Mouse (Mus musculus) embryonic facial prominence, embryonic 15.5 days (tissue): ENCODE results near the gene Sfxn1. TPM values are rescaled to one million over a fixed set of nuclear protein-coding genes. Genes with fewer than 3 reads are reported as not detected.

Experiments used
- ATAC-seq: fragments of 200-750 bp; cut with Nextera tagmentation; 2 replicates; pipeline ENCODE4 v1.8.0; 2017; ENCODE audit warnings: low read depth, moderate TSS enrichment; ENCODE audit not compliant: insufficient number of reproducible peaks, low FRiP score, low TSS enrichment
- H3K27ac ChIP-seq: fragments of 300-500 bp; sonication (generic); replicated peaks from 2 replicates; pipeline ENCODE4 v1.5.1; 2015; ENCODE audit warnings: mild to moderate bottlenecking, inconsistent platforms
- H3K27me3 ChIP-seq: fragments of 300-500 bp; sonication (generic); 2 replicates; pipeline ENCODE4 v1.6.1; 2015; ENCODE audit warnings: inconsistent platforms
- H3K36me3 ChIP-seq: fragments of 300-500 bp; sonication (generic); 2 replicates; pipeline ENCODE4 v1.6.1; 2015; ENCODE audit warnings: mild to moderate bottlenecking, inconsistent platforms
- H3K4me1 ChIP-seq: fragments of 300-500 bp; sonication (generic); 2 replicates; pipeline ENCODE4 v1.6.1; 2015; ENCODE audit warnings: inconsistent platforms
- H3K4me2 ChIP-seq: fragments of 300-500 bp; sonication (generic); replicated peaks from 2 replicates; pipeline ENCODE4 v1.6.1; 2015; ENCODE audit warnings: mild to moderate bottlenecking, inconsistent platforms
- H3K4me3 ChIP-seq: fragments of 300-500 bp; sonication (generic); replicated peaks from 2 replicates; pipeline ENCODE4 v1.5.1; 2015; ENCODE audit warnings: mild to moderate bottlenecking, inconsistent platforms
- H3K9ac ChIP-seq: fragments of 300-500 bp; sonication (generic); 2 replicates; pipeline ENCODE4 v1.6.1; 2015; ENCODE audit warnings: inconsistent platforms
- H3K9me3 ChIP-seq: fragments of 300-500 bp; sonication (generic); replicated peaks from 2 replicates; pipeline ENCODE4 v1.6.1; 2016; ENCODE audit warnings: inconsistent platforms
- WGBS: fragments of 180-500 bp; shearing (Covaris S2); methylation state at CpG from one replicate; pipeline ENCODE4 v1.1.7; 2015; 5-methylcytosine and 5-hydroxymethylcytosine counted together
- polyA plus RNA-seq: library from polyadenylated mRNA; unstranded; fragments of >200 nt; fragmentation: Nextera tagmentation; extraction: Ambion mirVana; gene quantifications from 2 replicates; pipeline ENCODE4 v1.2.1, GENCODE M21; 2015

Sfxn1 gene
- polyA plus RNA-seq, 1 experiment from 2014 or later, result 44.6 TPM

- WGBS, result 80% methylated on average over 4 of the region's 4 CpGs
- no peaks in the 10 kb centered on the region for H3K9me3 ChIP-seq
- H3K9ac ChIP-seq, result no peak overlapping the region
- ATAC-seq, result no peak
- no peak overlapping the region for H3K27ac ChIP-seq
- H3K4me2 ChIP-seq, result no peak overlapping the region
- H3K4me3 ChIP-seq, result no peak overlapping the region
- H3K27me3 ChIP-seq, result no peaks in the 10 kb centered on the region
- H3K4me1 ChIP-seq, result no peaks in the 10 kb centered on the region
- H3K36me3 ChIP-seq, result peaks cover 41% of the 10 kb centered on the region
Measured at GRCm38 (mm10) chr13:54097227-54097626, 25.6 kb downstream of the Sfxn1 start.

GRCm38 (mm10) chr13:54097797-54098196 lies 26.1 kb downstream of the Sfxn1 start:
- WGBS, result 85% methylated on average over 6 of the region's 6 CpGs
- no peaks in the 10 kb centered on the region for H3K9me3 ChIP-seq
- no peaks in the 10 kb centered on the region for H3K4me1 ChIP-seq
- peaks cover 35% of the 10 kb centered on the region for H3K36me3 ChIP-seq
- H3K4me2 ChIP-seq, result no peak overlapping the region
- H3K27ac ChIP-seq, result no peak overlapping the region
- no peak overlapping the region for H3K9ac ChIP-seq
- no peak for ATAC-seq
- H3K4me3 ChIP-seq, result no peak overlapping the region
- H3K27me3 ChIP-seq, result no peaks in the 10 kb centered on the region

GRCm38 (mm10) chr13:54101031-54101820 lies 29.6 kb downstream of the Sfxn1 start:
- WGBS, result 86% methylated on average over 15 of the region's 15 CpGs
- Histone ChIP-seq H3K36me3 (peaks cover 26% of the 10 kb centered on the region; the same call in 1 of the 2 replicates), H3K4me3 (no peak overlapping the region), H3K9me3 (no peaks in the 10 kb centered on the region), H3K27ac (no peak overlapping the region), H3K9ac (no peak overlapping the region), H3K4me1 (no peaks in the 10 kb centered on the region), H3K27me3 (no peaks in the 10 kb centered on the region), H3K4me2 (no peak overlapping the region)
- no peak for ATAC-seq

GRCm38 (mm10) chr13:54102061-54102460 lies 30.4 kb downstream of the Sfxn1 start:
- ATAC-seq, result no peak
- Histone ChIP-seq H3K4me3 (no peak overlapping the region), H3K9me3 (no peaks in the 10 kb centered on the region), H3K4me1 (no peaks in the 10 kb centered on the region), H3K4me2 (no peak overlapping the region), H3K27me3 (no peaks in the 10 kb centered on the region), H3K36me3 (peaks cover 29% of the 10 kb centered on the region; the same call in 1 of the 2 replicates), H3K27ac (no peak overlapping the region), H3K9ac (no peak overlapping the region)
- WGBS, result 62% methylated on average over 3 of the region's 3 CpGs

- 84% methylated on average over 3 of the region's 3 CpGs for WGBS
- Histone ChIP-seq H3K4me3 (no peak overlapping the region), H3K27ac (no peak overlapping the region), H3K4me2 (no peak overlapping the region), H3K27me3 (no peaks in the 10 kb centered on the region), H3K9me3 (no peaks in the 10 kb centered on the region), H3K36me3 (peaks cover 23% of the 10 kb centered on the region; the same call in 1 of the 2 replicates), H3K9ac (no peak overlapping the region), H3K4me1 (no peaks in the 10 kb centered on the region)
- no peak for ATAC-seq
Measured at GRCm38 (mm10) chr13:54103271-54103670, 31.6 kb downstream of the Sfxn1 start.

- H3K4me1 ChIP-seq, result no peaks in the 10 kb centered on the region
- no peak for ATAC-seq
- H3K4me3 ChIP-seq, result no peak overlapping the region
- no peak overlapping the region for H3K27ac ChIP-seq
- H3K27me3 ChIP-seq, result no peaks in the 10 kb centered on the region
- no peak overlapping the region for H3K9ac ChIP-seq
- 73% methylated on average over 10 of the region's 10 CpGs for WGBS
- H3K4me2 ChIP-seq, result no peak overlapping the region
- no peaks in the 10 kb centered on the region for H3K9me3 ChIP-seq
- H3K36me3 ChIP-seq, result peaks cover 21% of the 10 kb centered on the region; the same call in 1 of the 2 replicates
Measured at GRCm38 (mm10) chr13:54103866-54104265, 32.2 kb downstream of the Sfxn1 start.

- WGBS, result 54% methylated on average over 11 of the region's 11 CpGs
- no peak for ATAC-seq
- no peak overlapping the region for H3K27ac ChIP-seq
- no peak overlapping the region for H3K4me2 ChIP-seq
- H3K27me3 ChIP-seq, result no peaks in the 10 kb centered on the region
- no peak overlapping the region for H3K9ac ChIP-seq
- no peaks in the 10 kb centered on the region for H3K36me3 ChIP-seq
- H3K9me3 ChIP-seq, result no peaks in the 10 kb centered on the region
- H3K4me1 ChIP-seq, result no peaks in the 10 kb centered on the region
- H3K4me3 ChIP-seq, result no peak overlapping the region
Measured at GRCm38 (mm10) chr13:54113819-54114550, 42.3 kb downstream of the Sfxn1 start.

- no peaks in the 10 kb centered on the region for H3K27me3 ChIP-seq
- WGBS, result 63% methylated on average over 5 of the region's 5 CpGs
Measured at GRCm38 (mm10) chr13:54114931-54115330, 43.3 kb downstream of the Sfxn1 start.

GRCm38 (mm10) chr13:54115779-54116178 lies 44.1 kb downstream of the Sfxn1 start:
- Histone ChIP-seq H3K36me3 (no peaks in the 10 kb centered on the region), H3K4me2 (no peak overlapping the region), H3K27ac (no peak overlapping the region), H3K4me1 (no peaks in the 10 kb centered on the region), H3K9me3 (no peaks in the 10 kb centered on the region), H3K27me3 (no peaks in the 10 kb centered on the region), H3K4me3 (no peak overlapping the region), H3K9ac (no peak overlapping the region)
- 78% methylated on average over 6 of the region's 6 CpGs for WGBS
- no peak for ATAC-seq

More at GRCm38 (mm10) chr13:54114931-54115330, 43.3 kb downstream of the Sfxn1 start:
- ATAC-seq, result no peak
- H3K4me2 ChIP-seq, result no peak overlapping the region
- no peaks in the 10 kb centered on the region for H3K4me1 ChIP-seq
- H3K9ac ChIP-seq, result no peak overlapping the region
- H3K27ac ChIP-seq, result no peak overlapping the region
- H3K9me3 ChIP-seq, result no peaks in the 10 kb centered on the region
- no peaks in the 10 kb centered on the region for H3K36me3 ChIP-seq
- no peak overlapping the region for H3K4me3 ChIP-seq

GRCm38 (mm10) chr13:54118355-54118754 lies 46.7 kb downstream of the Sfxn1 start:
- Histone ChIP-seq H3K4me3 (no peak overlapping the region), H3K4me2 (no peak overlapping the region), H3K27ac (no peak overlapping the region), H3K4me1 (no peaks in the 10 kb centered on the region), H3K9ac (no peak overlapping the region), H3K9me3 (no peaks in the 10 kb centered on the region), H3K36me3 (no peaks in the 10 kb centered on the region), H3K27me3 (no peaks in the 10 kb centered on the region)
- 46% methylated on average over 5 of the region's 5 CpGs for WGBS
- no peak for ATAC-seq

GRCm38 (mm10) chr13:54137756-54138410 lies 66.2 kb downstream of the Sfxn1 start:
- Histone ChIP-seq H3K4me3 (no peak overlapping the region), H3K27ac (no peak overlapping the region), H3K4me1 (no peaks in the 10 kb centered on the region), H3K9me3 (no peaks in the 10 kb centered on the region), H3K4me2 (no peak overlapping the region), H3K36me3 (no peaks in the 10 kb centered on the region), H3K9ac (no peak overlapping the region), H3K27me3 (no peaks in the 10 kb centered on the region)
- no peak for ATAC-seq
- 79% methylated on average over 9 of the region's 9 CpGs for WGBS
